Mouse (Mus musculus): ENCODE measurements around the gene Tshz2. TPM values are rescaled to one million over a fixed set of nuclear protein-coding genes. Genes with fewer than 3 reads are reported as not detected.
A peak's percentile ranks its signal among the peaks of the same experiment; 100 is the strongest.

The Tshz2 gene
- polyA plus RNA-seq, 1 experiment from 2014 or later: 7.6 TPM

DNA sequence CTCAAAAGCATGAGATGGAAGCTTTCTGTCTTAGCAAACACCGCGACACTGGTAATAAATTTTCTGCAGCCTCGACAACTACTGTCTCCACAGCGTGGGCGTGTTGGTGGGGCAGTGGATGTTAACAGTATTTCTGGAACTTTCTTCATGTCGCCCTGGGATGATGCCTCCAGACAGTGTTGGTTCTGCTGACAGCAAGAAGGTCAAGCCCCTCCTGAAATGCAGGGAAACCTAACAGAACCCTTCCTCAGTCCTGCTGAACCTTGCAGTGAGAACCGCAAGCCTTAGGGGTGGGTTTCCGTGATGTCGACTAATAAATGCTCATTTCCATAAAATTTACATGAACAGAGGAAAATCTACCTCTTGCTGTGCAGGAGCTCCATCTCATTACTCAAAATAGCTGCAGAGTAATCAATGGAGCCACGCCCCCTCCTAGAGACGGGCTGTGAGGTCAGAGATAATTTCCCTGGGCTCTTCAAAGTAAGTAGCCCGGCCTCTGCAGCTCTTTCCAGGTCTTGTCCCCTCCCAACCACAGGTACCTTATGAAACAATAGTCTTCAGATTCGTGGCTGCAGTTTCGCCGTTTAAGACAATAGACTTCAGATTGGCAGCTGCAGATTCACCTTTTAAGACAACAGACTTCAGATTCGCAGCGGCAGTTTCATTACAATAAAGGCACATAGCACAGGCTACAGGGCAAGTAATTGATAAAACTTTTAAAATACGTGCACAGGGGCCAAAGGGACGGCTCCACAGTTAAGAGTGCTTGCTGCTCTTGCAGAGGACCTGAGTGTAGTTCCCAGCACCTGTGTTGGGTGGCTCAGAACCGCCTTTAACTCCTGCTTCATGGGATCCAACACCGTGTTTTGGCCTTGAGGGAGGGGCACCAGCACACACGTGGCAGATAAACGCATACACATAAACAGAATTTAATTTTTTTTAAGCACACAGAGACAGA is 297.0 kb downstream of the Tshz2 start:
- peak overlapping the region; percentile 61 for H3K27ac ChIP-seq
- DNase-seq (ENCODE audit: low spot score): peak; percentile 65
- H3K4me1 ChIP-seq: peaks cover 8% of the 10 kb centered on the region
- no peaks in the 10 kb centered on the region for H3K9me3 ChIP-seq (replicated peaks)
- H3K36me3 ChIP-seq: no peaks in the 10 kb centered on the region
- peak overlapping the region; percentile 44 for H3K4me3 ChIP-seq
- no peaks in the 10 kb centered on the region for H3K27me3 ChIP-seq (ENCODE audit: low read depth, poor library complexity, severe bottlenecking)
- 55% methylated on average over 23 of the region's 23 CpGs for WGBS

DNA sequence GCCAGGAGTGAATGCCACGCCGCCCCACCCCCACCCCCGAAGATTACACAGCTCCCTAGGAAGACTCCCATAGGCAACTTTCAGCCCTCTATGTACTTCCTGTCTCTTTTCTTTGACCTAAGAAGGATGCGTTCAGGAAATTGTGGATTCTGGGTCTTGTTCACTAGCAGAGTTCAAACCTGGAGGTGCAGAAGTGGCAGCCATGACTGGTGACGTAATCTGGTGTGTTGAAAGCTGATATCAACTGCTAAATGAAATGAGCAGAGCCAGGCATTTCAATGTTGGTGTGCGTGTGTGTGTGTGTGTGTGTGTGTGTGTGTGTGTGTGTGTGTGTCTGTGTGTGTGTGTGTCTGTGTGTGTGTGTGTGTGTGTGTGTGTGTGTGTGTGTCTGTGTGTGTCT is 302.8 kb downstream of the Tshz2 start:
- H3K36me3 ChIP-seq: no peaks in the 10 kb centered on the region
- WGBS: 79% methylated on average over 6 of the region's 6 CpGs
- DNase-seq (ENCODE audit: low spot score): no peak

DNA sequence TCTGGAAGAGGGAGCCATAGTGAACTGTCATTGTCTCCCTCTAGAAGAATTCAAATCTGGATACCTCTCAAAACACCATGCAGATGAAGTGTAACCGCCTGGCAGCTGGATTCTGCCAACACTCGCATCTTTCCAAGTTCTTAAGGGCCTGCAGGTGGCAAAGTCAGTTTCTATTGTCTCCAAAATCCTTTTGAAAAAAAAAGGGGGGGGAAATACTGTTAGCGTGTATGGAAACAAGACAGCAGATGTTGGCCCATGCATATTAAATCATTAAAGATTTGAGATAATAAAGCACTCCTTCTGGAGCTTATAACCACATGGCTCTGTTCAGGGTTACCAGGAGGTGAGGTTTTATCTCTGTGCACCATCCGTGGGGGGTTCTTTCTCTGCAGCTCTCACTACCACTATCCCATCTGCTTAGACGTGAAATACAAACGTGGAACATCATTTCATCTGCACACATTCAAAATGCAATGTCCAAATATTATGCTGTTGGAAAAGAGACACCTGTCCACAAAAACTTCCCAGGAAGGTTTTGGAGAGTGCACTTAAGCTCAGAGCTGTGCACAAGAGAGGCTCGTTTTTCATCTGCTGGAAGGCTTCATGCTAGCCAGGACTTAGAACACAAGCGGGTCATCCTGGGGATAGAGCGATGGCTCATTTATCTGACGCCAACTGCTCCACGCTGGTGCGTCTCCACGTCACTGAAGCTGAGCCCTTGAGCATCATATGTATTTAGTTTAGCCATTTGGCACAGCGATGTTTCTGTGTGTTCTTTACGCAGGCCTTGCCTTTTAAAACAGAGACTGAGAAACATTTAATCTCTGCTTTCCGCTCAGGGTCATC is 307.7 kb downstream of the Tshz2 start:
- WGBS: 85% methylated on average over 16 of the region's 16 CpGs

More for the DNA sequence above, 302.8 kb downstream of the Tshz2 start:
- H3K4me1 ChIP-seq: peaks cover 6% of the 10 kb centered on the region
- no peak overlapping the region for H3K4me3 ChIP-seq
- H3K9me3 ChIP-seq (replicated peaks): no peaks in the 10 kb centered on the region
- no peaks in the 10 kb centered on the region for H3K27me3 ChIP-seq (ENCODE audit: low read depth, poor library complexity, severe bottlenecking)
- H3K27ac ChIP-seq: no peak overlapping the region

DNA sequence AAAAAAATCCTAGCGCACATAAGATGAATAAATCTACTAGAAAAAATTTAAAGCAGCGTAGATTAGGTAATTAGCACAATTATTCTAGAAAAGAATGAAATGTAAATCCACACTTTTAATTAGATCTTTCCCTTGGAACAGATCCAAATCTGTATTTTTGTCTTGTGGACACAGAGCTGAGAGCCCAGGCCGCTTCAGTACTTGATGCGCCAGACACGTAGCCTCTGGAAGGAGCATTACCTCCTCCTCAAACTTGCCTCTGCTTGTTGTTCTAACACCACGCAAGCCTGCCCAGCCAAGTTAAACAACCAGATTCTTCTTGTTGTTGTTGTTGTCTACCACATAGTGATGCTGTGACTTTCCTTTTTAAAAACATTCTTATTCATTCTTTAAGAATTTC is 310.9 kb downstream of the Tshz2 start:
- H3K27me3 ChIP-seq (ENCODE audit: low read depth, poor library complexity, severe bottlenecking): no peaks in the 10 kb centered on the region
- no peak for DNase-seq (ENCODE audit: low spot score)
- no peak overlapping the region for H3K4me3 ChIP-seq
- H3K4me1 ChIP-seq: peaks cover 17% of the 10 kb centered on the region; the same call in 1 of the 2 replicates
- WGBS: 92% methylated on average over 6 of the region's 6 CpGs
- no peak overlapping the region for H3K27ac ChIP-seq
- H3K36me3 ChIP-seq: no peaks in the 10 kb centered on the region
- no peaks in the 10 kb centered on the region for H3K9me3 ChIP-seq (replicated peaks)

More for the DNA sequence above, 307.7 kb downstream of the Tshz2 start:
- no peak for DNase-seq (ENCODE audit: low spot score)
- Histone ChIP-seq H3K36me3 (no peaks in the 10 kb centered on the region), H3K27me3 (ENCODE audit: low read depth, poor library complexity, severe bottlenecking) (no peaks in the 10 kb centered on the region), H3K4me1 (peaks cover 3% of the 10 kb centered on the region), H3K27ac (no peak overlapping the region), H3K4me3 (no peak overlapping the region), H3K9me3 (replicated peaks) (no peaks in the 10 kb centered on the region)

DNA sequence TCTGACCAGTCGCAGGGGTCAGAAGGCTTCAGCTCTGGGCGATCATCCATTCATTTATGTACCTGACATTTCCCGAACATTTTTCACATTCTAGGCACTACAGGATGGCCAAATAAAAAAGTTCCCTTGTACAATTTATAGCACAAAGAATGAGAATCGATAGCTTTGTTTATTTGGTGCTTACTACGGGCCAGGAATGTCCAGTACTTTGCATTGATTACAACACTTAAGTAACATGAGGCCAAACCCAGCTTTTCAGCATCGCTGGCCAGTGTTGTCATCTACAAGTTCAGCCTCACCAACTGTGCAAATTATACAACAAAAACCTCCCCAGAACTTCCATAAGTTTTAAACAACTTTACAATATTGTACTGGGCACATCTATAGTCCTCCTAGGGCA is 315.3 kb downstream of the Tshz2 start:
- no peak overlapping the region for H3K4me3 ChIP-seq
- H3K4me1 ChIP-seq: peaks cover 27% of the 10 kb centered on the region
- H3K27me3 ChIP-seq (ENCODE audit: low read depth, poor library complexity, severe bottlenecking): no peaks in the 10 kb centered on the region
- 90% methylated on average over 6 of the region's 6 CpGs for WGBS
- no peak overlapping the region for H3K27ac ChIP-seq
- DNase-seq (ENCODE audit: low spot score): no peak
- H3K36me3 ChIP-seq: no peaks in the 10 kb centered on the region
- H3K9me3 ChIP-seq (replicated peaks): no peaks in the 10 kb centered on the region

DNA sequence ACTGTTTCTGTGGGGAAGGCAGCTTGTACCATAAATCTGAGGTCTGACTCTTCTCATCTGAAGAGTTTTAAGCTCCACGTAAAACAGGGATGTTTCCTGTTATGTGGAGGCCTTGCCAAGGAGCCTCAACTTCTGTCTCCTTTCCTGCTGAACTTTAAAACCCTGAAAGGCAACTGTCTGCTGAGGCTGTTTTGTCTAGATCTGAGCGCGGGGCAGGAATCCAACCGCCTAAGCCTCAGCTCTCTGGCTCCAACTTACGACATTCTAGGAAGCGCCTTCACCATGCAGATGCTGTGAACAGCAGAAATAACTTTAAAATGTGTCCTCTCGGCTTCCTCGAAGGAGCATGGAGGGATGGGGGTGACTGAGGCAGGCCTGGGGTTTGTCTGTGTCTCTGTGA is 318.2 kb downstream of the Tshz2 start:
- DNase-seq (ENCODE audit: low spot score): no peak
- WGBS: 71% methylated on average over 8 of the region's 8 CpGs
- Histone ChIP-seq H3K4me3 (no peak overlapping the region), H3K27me3 (ENCODE audit: low read depth, poor library complexity, severe bottlenecking) (no peaks in the 10 kb centered on the region), H3K36me3 (no peaks in the 10 kb centered on the region), H3K4me1 (peaks cover 30% of the 10 kb centered on the region), H3K27ac (no peak overlapping the region), H3K9me3 (replicated peaks) (no peaks in the 10 kb centered on the region)

DNA sequence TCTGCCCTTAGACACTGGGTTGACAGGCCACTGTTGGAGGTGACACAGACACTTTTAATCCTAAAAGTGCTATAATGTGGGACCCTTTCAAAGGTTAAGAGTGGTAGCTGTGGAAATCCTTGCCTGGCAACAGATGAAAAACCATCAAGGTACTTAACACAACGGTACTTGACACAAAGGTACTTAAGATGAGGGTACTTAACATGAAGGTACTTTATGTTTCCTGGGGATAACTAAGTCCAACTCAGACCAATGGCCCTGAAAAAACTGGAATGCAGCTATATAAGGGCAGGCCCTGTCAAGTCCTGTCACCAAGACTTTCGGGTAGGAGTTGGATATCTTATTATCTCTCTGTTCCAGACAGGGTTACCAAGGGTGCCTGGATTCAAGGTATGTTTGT is 320.2 kb downstream of the Tshz2 start:
- no peak overlapping the region for H3K4me3 ChIP-seq
- peaks cover 17% of the 10 kb centered on the region for H3K4me1 ChIP-seq
- no peak overlapping the region for H3K27ac ChIP-seq
- H3K9me3 ChIP-seq (replicated peaks): no peaks in the 10 kb centered on the region
- no peaks in the 10 kb centered on the region for H3K27me3 ChIP-seq (ENCODE audit: low read depth, poor library complexity, severe bottlenecking)
- H3K36me3 ChIP-seq: no peaks in the 10 kb centered on the region
- DNase-seq (ENCODE audit: low spot score): no peak
- 93% methylated on average over 2 of the region's 2 CpGs for WGBS

DNA sequence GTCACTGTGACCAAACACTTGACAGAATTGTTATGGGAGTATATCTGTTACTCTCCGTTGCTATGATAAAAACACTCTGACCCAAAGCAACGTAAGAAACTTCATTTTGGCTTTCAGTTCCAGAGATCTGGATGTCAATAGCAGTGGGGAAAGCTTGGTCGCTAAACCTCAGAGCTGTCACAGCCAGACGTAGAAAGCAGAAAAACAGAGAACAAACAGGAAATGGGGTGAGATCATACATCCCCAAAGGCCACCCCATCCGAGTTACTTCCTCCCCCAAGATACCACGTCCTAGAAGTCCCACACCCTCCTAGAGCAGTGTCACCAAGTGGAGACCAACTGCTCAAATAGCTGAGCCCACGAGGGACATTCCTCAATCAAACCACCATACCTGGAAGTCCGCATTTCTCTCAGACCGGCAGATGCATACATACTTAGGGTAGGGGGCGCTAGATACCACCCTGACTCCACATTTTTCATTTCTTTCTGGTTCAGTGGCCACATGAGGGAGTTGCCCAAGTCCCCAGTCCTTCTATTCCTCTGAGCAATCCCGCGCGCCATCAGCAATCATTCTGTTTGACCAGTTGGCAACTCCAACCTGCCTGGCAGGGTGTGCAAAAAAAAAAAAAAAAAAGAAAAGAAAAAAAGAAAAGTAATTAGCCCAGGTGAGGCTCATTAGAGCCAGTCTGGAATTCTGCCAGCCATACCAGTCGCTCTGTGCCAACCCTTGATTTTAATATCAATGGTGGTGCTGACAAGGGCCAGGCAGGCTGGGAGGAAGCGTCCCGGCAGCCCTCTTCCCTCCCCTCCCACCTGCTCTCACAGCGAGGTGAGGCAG is 326.1 kb downstream of the Tshz2 start:
- WGBS: 42% methylated on average over 17 of the region's 17 CpGs
- no peaks in the 10 kb centered on the region for H3K9me3 ChIP-seq (replicated peaks)
- DNase-seq (ENCODE audit: low spot score): no peak
- no peak overlapping the region for H3K4me3 ChIP-seq
- no peak overlapping the region for H3K27ac ChIP-seq
- H3K27me3 ChIP-seq (ENCODE audit: low read depth, poor library complexity, severe bottlenecking): 0 out of 2 replicates have a peak, but pooled peaks cover 7% of the 10 kb centered on the region
- no peaks in the 10 kb centered on the region for H3K36me3 ChIP-seq
- peaks cover 21% of the 10 kb centered on the region for H3K4me1 ChIP-seq

DNA sequence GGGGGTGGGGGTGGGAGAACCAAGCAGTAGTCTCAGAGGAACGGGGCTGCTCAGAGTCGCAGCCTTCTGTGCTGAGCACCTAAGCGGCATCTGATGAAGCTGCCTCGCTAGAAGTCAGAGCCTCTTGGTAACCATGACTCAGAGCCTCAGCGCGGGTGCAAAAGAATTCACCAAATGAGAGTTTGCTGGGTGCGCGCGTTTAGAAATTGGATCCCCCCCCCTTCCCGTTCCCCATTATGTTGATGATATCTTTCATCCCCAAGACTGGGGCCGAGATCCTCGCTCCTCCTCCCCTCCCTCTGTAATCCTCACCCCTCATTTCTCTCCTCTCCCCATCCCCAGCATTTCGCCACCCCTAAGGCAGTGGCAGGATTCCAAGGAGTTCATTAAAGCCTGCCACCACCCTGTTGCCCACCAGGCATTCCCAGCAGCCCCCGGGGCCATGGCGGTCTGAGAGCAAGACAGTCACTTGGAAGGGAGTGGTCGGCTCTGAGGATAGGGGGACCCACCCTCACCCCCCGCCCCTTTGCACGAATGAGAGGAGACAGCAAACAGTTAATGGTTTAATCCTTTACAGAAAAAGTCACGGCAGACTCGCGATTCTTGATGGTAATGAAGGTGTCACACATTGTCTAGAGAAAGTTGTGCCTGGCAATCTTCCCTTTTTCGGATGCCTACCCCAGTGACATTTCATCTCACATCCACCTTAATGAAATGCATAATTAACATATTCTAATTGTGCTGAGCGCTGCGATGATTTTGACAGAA is 328.8 kb downstream of the Tshz2 start:
- H3K27ac ChIP-seq: peak overlapping the region; percentile 68

DNA sequence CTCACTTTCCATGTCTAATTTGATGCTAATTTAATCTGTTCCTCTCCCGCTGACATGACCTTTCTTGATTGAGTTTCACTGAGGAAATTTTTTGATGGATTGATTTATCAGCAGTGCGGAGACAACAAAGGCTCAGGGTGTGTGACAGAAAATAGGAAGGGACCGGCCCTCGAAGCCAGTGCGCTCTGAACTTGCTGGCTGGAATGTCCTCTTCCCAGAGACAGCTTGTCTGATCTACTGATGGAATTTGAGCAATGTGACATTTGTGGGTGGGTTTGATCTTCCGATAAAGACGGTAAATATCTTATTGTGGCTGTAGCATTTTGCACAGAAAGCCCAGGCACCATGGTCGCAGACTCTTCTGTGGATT is 329.4 kb downstream of the Tshz2 start:
- Histone ChIP-seq H3K36me3 (no peaks in the 10 kb centered on the region), H3K9me3 (replicated peaks) (no peaks in the 10 kb centered on the region), H3K27ac (no peak overlapping the region), H3K4me3 (peak overlapping the region; percentile 46; the same call in 1 of the 2 replicates), H3K27me3 (ENCODE audit: low read depth, poor library complexity, severe bottlenecking) (0 out of 2 replicates have a peak, but pooled peaks cover 7% of the 10 kb centered on the region), H3K4me1 (peaks cover 16% of the 10 kb centered on the region)
- no peak for DNase-seq (ENCODE audit: low spot score)
- WGBS: 62% methylated on average over 8 of the region's 8 CpGs

More for the DNA sequence above, 328.8 kb downstream of the Tshz2 start:
- 32% methylated on average over 24 of the region's 24 CpGs for WGBS
- Histone ChIP-seq H3K36me3 (no peaks in the 10 kb centered on the region), H3K9me3 (replicated peaks) (no peaks in the 10 kb centered on the region), H3K4me1 (peaks cover 16% of the 10 kb centered on the region), H3K27me3 (ENCODE audit: low read depth, poor library complexity, severe bottlenecking) (0 out of 2 replicates have a peak, but pooled peaks cover 7% of the 10 kb centered on the region), H3K4me3 (peak overlapping the region; percentile 46)
- peak; percentile 46 for DNase-seq (ENCODE audit: low spot score)

DNA sequence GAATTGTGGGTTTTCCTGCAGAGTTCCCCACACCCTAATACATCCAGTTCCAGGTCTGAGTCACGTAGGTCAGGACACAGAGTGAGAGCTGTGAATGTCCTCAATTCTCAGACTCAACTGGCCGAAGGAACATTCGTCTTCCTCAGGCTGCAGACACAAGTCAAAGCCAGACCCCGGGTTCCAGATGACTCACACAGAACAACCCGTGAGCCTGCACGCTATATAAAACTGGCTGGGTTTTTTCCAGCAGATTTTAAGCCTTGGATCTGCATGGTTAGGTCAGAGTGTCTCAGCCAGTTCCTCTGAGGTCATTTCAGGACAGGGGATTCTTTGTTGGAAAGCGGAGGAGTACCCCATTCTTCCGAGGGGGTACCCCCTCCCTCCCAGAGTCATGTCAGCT is 330.0 kb downstream of the Tshz2 start:
- Histone ChIP-seq H3K9me3 (replicated peaks) (no peaks in the 10 kb centered on the region), H3K4me1 (peaks cover 16% of the 10 kb centered on the region), H3K36me3 (no peaks in the 10 kb centered on the region), H3K27me3 (ENCODE audit: low read depth, poor library complexity, severe bottlenecking) (0 out of 2 replicates have a peak, but pooled peaks cover 7% of the 10 kb centered on the region), H3K4me3 (no peak overlapping the region), H3K27ac (no peak overlapping the region)
- no peak for DNase-seq (ENCODE audit: low spot score)
- WGBS: 79% methylated on average over 8 of the region's 8 CpGs

DNA sequence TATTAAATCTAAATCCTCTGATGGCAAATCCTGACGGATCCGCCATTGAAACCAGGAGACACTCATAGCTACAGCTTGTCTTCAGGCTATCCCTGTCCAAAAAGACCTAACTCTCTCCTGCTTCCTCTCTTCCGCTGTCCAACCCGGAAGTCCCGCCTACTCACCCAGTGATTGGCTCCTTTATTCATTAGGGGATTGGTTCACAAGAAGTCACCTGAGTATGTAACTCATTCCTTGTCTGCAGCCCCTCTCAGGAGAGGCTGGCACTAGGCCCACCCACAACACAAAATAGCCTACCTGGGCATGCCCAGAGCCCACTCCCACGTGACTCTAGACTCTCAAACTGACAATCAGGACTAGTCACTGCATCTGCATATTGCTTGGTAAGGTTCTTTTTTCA is 337.7 kb downstream of the Tshz2 start:
- no peaks in the 10 kb centered on the region for H3K27me3 ChIP-seq (ENCODE audit: low read depth, poor library complexity, severe bottlenecking)
- no peaks in the 10 kb centered on the region for H3K36me3 ChIP-seq
- no peaks in the 10 kb centered on the region for H3K9me3 ChIP-seq (replicated peaks)
- 96% methylated on average over 6 of the region's 6 CpGs for WGBS
- H3K4me3 ChIP-seq: no peak overlapping the region
- no peaks in the 10 kb centered on the region for H3K4me1 ChIP-seq
- no peak overlapping the region for H3K27ac ChIP-seq
- no peak for DNase-seq (ENCODE audit: low spot score)

All from limb, embryonic 10.5 days (tissue).